Mouse (Mus musculus) thymus, adult 2 months (tissue): ENCODE results near the gene Diaph2. TPM values are rescaled to one million over a fixed set of nuclear protein-coding genes. Genes with fewer than 3 reads are reported as not detected.
"Not testable (repeated sequence)": the region's sequence is repeated elsewhere in the genome, so short reads cannot be mapped to it uniquely, and the experiment has no call there.

ENCODE experiments used
- DNase-seq: peaks from one replicate; pipeline ENCODE4 v3.0.0; 2021
- H3K27ac ChIP-seq: fragments of 200-500 bp; 2 replicates; pipeline ENCODE4 v1.5.1; 2012; ENCODE audit warnings: low read length, control low read depth; ENCODE audit not compliant: control insufficient read depth, insufficient read depth
- H3K27me3 ChIP-seq: fragments of 200-500 bp; 2 replicates; pipeline ENCODE4 v1.6.1; 2012; ENCODE audit warnings: mild to moderate bottlenecking, low read length, moderate library complexity, mixed read lengths; ENCODE audit not compliant: control insufficient read depth, insufficient read depth
- H3K36me3 ChIP-seq: fragments of 200-500 bp; 2 replicates; pipeline ENCODE4 v1.6.1; 2012; ENCODE audit warnings: mild to moderate bottlenecking, low read length, moderate library complexity; ENCODE audit not compliant: control insufficient read depth, insufficient read depth
- H3K4me1 ChIP-seq: fragments of 200-500 bp; replicated peaks from 2 replicates; pipeline ENCODE4 v1.6.1; 2012; ENCODE audit warnings: low read length; ENCODE audit not compliant: control insufficient read depth, insufficient read depth
- H3K4me3 ChIP-seq: fragments of 200-500 bp; 2 replicates; pipeline ENCODE4 v1.5.1; 2012; ENCODE audit warnings: mild to moderate bottlenecking, low read length, control low read depth, moderate library complexity; ENCODE audit not compliant: control insufficient read depth, insufficient read depth
- CTCF ChIP-seq: fragments of 200-500 bp; IDR thresholded peaks from 2 replicates; pipeline ENCODE4 v1.5.1; 2012; ENCODE audit warnings: mild to moderate bottlenecking, control low read depth, low read length, moderate library complexity, borderline replicate concordance; ENCODE audit not compliant: control insufficient read depth, poor library complexity, insufficient read depth; ENCODE audit errors: extremely low read depth
- POLR2A ChIP-seq: fragments of 200-500 bp; IDR thresholded peaks from 2 replicates; pipeline ENCODE4 v1.6.1; 2012; ENCODE audit warnings: mild to moderate bottlenecking, low read length, control low read depth, moderate library complexity; ENCODE audit not compliant: control insufficient read depth, poor library complexity, insufficient read depth; ENCODE audit errors: extremely low read depth
- WGBS: fragments of 180-500 bp; shearing (Covaris S2); methylation state at CpG from one replicate; pipeline ENCODE4 v1.1.7; 2018; 5-methylcytosine and 5-hydroxymethylcytosine counted together
- polyA plus RNA-seq: library from polyadenylated mRNA; depleted of rRNA; stranded (reverse); fragments of >200 nt; gene quantifications from 2 replicates; pipeline ENCODE4 v1.2.3, GENCODE M21; 2012

The Diaph2 gene
- polyA plus RNA-seq, 1 experiment = 3.5 TPM

DNA sequence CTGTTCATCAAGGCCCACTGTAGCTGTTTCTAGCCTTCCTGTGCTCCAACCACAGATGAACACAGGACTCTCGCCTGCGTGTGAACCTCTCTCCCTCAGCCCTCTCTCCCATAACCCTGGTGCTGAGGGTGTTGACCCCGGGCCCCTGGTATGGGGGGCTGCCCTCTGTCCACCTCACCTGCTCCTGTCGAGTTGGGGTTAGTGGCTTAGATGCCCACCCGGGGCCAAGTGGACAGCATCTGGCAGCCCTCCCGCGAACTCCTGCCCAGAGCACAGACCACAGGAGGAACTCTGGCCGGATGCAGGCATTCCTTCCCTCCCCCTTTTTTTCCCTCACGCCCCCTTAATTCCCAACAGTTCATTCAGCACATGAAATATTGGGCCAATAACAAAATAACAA is 537.5 kb downstream of the Diaph2 start:
- no peak overlapping the region for H3K4me3 ChIP-seq
- no peaks in the 10 kb centered on the region for H3K4me1 ChIP-seq
- DNase-seq = no peak
- H3K27me3 ChIP-seq = no peaks in the 10 kb centered on the region
- H3K27ac ChIP-seq = no peak overlapping the region
- WGBS = 80% methylated on average over 9 of the region's 9 CpGs
- TF ChIP-seq POLR2A = no peak
- no peak for TF ChIP-seq CTCF
- no peaks in the 10 kb centered on the region for H3K36me3 ChIP-seq

DNA sequence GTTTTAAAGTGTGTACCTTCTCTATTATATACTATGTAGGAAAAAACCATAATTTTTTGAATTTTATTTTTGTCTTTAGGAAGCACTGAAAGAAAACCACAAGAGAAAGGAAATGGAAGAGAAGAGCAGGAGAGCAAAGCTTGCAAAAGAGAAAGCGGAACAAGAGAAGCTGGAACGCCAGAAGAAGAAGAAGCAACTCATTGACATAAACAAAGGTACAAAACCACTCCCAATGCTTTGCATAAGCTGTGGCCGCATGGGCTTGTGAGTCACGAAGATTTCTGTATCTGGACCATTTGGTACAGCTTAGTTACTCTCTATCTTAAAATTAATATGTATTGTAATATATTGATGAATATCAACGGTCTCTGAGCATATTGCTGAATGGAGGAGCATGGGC is 540.2 kb downstream of the Diaph2 start:
- Histone ChIP-seq H3K27ac (no peak overlapping the region), H3K4me1 (no peaks in the 10 kb centered on the region), H3K4me3 (no peak overlapping the region), H3K36me3 (no peaks in the 10 kb centered on the region), H3K27me3 (no peaks in the 10 kb centered on the region)
- TF ChIP-seq POLR2A (no peak), CTCF (no peak)
- DNase-seq = no peak
- WGBS = 42% methylated on average over 5 of the region's 5 CpGs

DNA sequence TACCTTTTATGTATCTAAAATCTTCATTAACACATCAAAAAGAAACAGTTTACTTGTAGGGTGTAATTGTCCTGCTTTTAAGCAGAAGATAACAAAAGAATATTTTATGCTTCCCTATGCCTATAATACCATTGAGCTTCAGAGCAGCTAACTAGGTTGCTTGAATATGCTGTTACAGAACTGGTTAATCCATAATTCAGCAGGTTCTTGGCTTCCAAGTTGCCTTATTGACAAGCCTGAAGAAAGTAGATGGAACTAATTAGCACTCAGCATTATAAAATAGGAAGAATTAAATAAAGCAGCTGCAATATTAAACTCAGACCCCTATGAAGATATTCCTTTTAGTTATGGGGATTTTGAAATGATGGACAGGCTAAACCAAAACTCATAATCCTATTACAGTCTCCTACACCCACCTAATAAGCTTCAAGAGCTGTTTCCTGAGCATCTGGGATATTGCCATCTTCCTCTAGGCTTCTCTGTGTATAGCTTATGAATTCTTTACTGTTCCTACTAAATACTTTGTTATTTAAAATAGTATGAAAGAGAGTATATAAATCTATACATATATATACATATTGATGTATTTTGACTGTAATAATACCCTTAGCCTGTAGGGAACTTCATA is 601.4 kb downstream of the Diaph2 start:
- Histone ChIP-seq H3K4me3 (no peak overlapping the region), H3K4me1 (no peaks in the 10 kb centered on the region), H3K36me3 (no peaks in the 10 kb centered on the region), H3K27me3 (no peaks in the 10 kb centered on the region), H3K27ac (no peak overlapping the region)
- TF ChIP-seq CTCF (no peak), POLR2A (no peak)
- no peak for DNase-seq

DNA sequence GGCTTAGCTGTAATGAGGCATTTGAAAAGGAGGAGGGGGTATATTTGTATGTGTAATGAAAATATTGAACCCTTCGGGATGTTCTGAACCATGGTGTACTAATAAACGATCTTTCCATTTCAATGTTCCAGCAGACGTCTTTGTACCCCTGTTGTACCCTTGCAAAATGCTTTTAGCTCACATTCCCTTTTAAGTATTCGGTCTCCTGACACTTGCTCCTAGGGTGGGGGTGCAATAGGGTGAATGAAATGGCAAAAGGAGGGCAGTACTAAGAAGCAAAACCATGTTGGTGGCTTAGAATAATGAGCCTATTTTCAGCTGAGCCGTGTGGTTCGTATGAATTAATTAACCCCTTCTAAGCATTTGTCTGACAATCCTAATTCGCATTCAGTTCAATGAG is 601.9 kb downstream of the Diaph2 start:
- no peak overlapping the region for H3K4me3 ChIP-seq
- H3K27ac ChIP-seq = no peak overlapping the region
- DNase-seq = no peak
- no peaks in the 10 kb centered on the region for H3K27me3 ChIP-seq
- WGBS = 94% methylated on average over 7 of the region's 7 CpGs
- H3K4me1 ChIP-seq = no peaks in the 10 kb centered on the region
- TF ChIP-seq CTCF (no peak), POLR2A (no peak)
- H3K36me3 ChIP-seq = no peaks in the 10 kb centered on the region

DNA sequence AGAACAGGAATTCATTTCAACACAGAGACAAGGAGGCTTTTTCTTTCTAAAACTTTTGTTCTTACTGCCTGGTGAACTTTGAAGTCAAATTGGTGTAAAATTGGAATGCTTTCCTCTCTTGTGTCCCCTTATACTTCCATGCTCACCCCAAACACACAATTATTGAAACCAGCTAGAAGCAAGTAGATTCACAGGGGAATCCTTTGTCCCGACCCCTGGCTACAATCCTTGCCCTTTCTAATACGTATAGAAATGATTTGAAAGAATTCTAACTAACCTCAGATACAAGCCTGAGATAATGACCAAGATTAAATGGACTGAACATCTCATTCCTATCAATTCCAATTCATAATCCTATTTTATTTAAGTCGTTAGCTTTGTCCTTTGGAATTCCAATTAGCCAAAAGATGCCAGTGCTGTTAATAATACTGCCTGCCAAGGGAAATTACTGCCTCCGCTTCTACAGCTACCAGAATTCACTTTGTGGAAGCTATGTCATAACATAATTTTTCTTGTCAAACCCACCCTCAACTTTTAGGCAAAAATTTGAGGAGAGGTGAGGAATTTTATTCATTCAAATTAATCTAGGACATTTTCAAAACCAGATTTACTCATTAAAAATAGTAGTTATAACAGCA is 644.1 kb downstream of the Diaph2 start:
- no peaks in the 10 kb centered on the region for H3K4me1 ChIP-seq
- no peak overlapping the region for H3K4me3 ChIP-seq
- no peaks in the 10 kb centered on the region for H3K36me3 ChIP-seq
- TF ChIP-seq CTCF (no peak), POLR2A (no peak)
- DNase-seq = no peak
- H3K27ac ChIP-seq = no peak overlapping the region
- WGBS = 94% methylated on average over 4 of the region's 4 CpGs
- H3K27me3 ChIP-seq = no peaks in the 10 kb centered on the region

DNA sequence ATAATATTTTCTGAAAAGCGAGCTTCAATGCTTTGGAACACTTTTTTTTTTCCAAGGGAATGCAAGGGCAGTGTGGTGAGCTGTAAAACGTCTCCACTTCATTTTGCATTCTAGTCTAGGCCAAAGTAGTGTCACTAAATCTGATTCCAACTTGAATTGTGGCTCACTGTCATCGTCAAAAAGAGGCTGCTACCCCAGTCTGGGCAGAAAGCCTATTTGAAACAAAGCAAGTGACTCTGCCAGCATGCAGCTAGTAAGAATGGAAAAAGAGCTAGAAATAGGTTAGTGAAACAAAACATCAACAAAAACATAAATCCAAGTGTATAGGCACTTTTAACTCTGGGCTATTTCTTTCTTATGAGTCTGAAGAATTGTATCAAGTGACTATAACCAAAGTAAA is 653.7 kb downstream of the Diaph2 start:
- no peak for TF ChIP-seq CTCF
- no peak for TF ChIP-seq POLR2A
- Histone ChIP-seq H3K27me3 (no peaks in the 10 kb centered on the region), H3K4me3 (no peak overlapping the region), H3K4me1 (no peaks in the 10 kb centered on the region), H3K36me3 (no peaks in the 10 kb centered on the region), H3K27ac (no peak overlapping the region)
- WGBS = 78% methylated on average over 3 of the region's 3 CpGs
- no peak for DNase-seq

DNA sequence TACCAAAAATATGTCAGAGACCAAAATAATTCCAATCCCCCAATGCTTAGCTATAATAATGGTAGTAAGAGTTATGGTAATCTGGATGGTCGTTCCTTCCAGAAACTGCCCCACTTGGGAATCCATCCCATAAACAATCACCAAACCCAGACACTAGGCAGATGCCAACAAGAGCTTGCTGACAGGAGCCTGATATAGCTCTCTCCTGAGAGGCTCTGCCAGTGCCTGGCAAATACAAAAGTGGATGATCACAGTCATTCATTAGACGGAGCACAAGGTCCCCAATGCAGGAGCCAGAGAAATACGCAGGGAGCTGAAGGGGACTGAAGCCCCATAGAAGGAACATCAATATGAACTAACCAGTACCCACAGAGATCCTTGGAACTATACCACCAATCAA is 657.9 kb downstream of the Diaph2 start:
- DNase-seq = not testable (repeated sequence)

More for the DNA sequence above, 657.9 kb downstream of the Diaph2 start:
- not testable (repeated sequence) for H3K4me3 ChIP-seq, H3K36me3 ChIP-seq, H3K27me3 ChIP-seq, H3K27ac ChIP-seq, H3K4me1 ChIP-seq
- 100% methylated on average over 3 of the region's 3 CpGs for WGBS
